Mouse (Mus musculus) myocyte (in vitro differentiated cells): Measurements from ENCODE around the gene Clec10a. TPM values are rescaled to one million over a fixed set of nuclear protein-coding genes. Genes with fewer than 3 reads are reported as not detected.

ENCODE experiments used
- H3K27me3 ChIP-seq: one replicate; pipeline ENCODE4 v1.6.1; 2011; ENCODE audit not compliant: control insufficient read depth, insufficient read depth, insufficient read length
- H3K36me3 ChIP-seq: one replicate; pipeline ENCODE4 v1.6.1; 2011; ENCODE audit not compliant: control insufficient read depth, insufficient read depth
- H3K4me2 ChIP-seq: one replicate; pipeline ENCODE4 v1.6.1; 2011; ENCODE audit warnings: low read depth, control low read depth
- H3K4me3 ChIP-seq: one replicate; pipeline ENCODE4 v1.5.1; 2011; ENCODE audit warnings: mild to moderate bottlenecking, control low read depth, moderate library complexity
- H3K79me2 ChIP-seq: one replicate; pipeline ENCODE4 v1.6.1; 2011; ENCODE audit not compliant: control insufficient read depth, insufficient read depth
- H3ac ChIP-seq: one replicate; pipeline ENCODE4 v1.6.1; 2011; ENCODE audit not compliant: control insufficient read depth, insufficient read length
- CEBPB ChIP-seq: IDR thresholded peaks from 2 replicates; pipeline ENCODE4 v1.6.1; 2011; ENCODE audit warnings: mild to moderate bottlenecking, moderate library complexity; ENCODE audit not compliant: poor library complexity, insufficient read depth, severe bottlenecking
- E2F4 ChIP-seq: IDR thresholded peaks from one replicate; pipeline ENCODE4 v1.6.1; 2011; ENCODE audit warnings: mild to moderate bottlenecking, control low read depth, moderate library complexity; ENCODE audit not compliant: insufficient read depth
- MAX ChIP-seq: IDR thresholded peaks from one replicate; pipeline ENCODE4 v1.6.1; 2011; ENCODE audit warnings: low read depth, mild to moderate bottlenecking, control low read depth
- MYOD1 ChIP-seq, 3 experiments: IDR thresholded peaks; one replicate each; pipeline ENCODE4 v1.6.1; 2011; ENCODE audit warnings: control low read depth in 2 of 3, low read depth in 2 of 3, mild to moderate bottlenecking in 2 of 3, moderate library complexity in 1 of 3; ENCODE audit not compliant: insufficient read length in 2 of 3, control insufficient read depth in 1 of 3
- MYOG ChIP-seq, 3 experiments: IDR thresholded peaks; one replicate each; pipeline ENCODE4 v1.6.1; 2011; ENCODE audit warnings: control low read depth in 2 of 3, low read depth in 2 of 3, mild to moderate bottlenecking in 2 of 3; ENCODE audit not compliant: insufficient read length in 2 of 3, control insufficient read depth in 1 of 3, insufficient read depth in 1 of 3
- POLR2A ChIP-seq: IDR thresholded peaks from one replicate; pipeline ENCODE4 v1.6.1; 2011; ENCODE audit warnings: low read depth, mild to moderate bottlenecking, control low read depth, moderate library complexity; ENCODE audit not compliant: insufficient read length
- POLR2AphosphoS2 ChIP-seq: IDR thresholded peaks from one replicate; pipeline ENCODE4 v1.6.1; 2011; ENCODE audit warnings: low read depth, control low read depth; ENCODE audit not compliant: insufficient read length
- REST ChIP-seq: IDR thresholded peaks from one replicate; pipeline ENCODE4 v1.6.1; 2011; ENCODE audit warnings: mild to moderate bottlenecking, control low read depth, moderate library complexity; ENCODE audit not compliant: insufficient read depth, insufficient read length
- SRF ChIP-seq: IDR thresholded peaks from one replicate; pipeline ENCODE4 v1.6.1; 2011; ENCODE audit warnings: low read depth; ENCODE audit not compliant: control insufficient read depth, insufficient read length
- TCF12 ChIP-seq: IDR thresholded peaks from one replicate; pipeline ENCODE4 v1.6.1; 2011; ENCODE audit warnings: mild to moderate bottlenecking, control low read depth; ENCODE audit not compliant: poor library complexity, insufficient read depth, severe bottlenecking
- TCF3 ChIP-seq: IDR thresholded peaks from one replicate; pipeline ENCODE4 v1.6.1; 2011; ENCODE audit warnings: low read depth, control low read depth; ENCODE audit not compliant: insufficient read length
- USF1 ChIP-seq: IDR thresholded peaks from one replicate; pipeline ENCODE4 v1.6.1; 2011; ENCODE audit warnings: low read depth, mild to moderate bottlenecking, control low read depth, moderate library complexity
- polyA plus RNA-seq: library from polyadenylated mRNA; unstranded; fragments of >200 nt; fragmentation: generic; extraction: Trizol; gene quantifications from one replicate; pipeline ENCODE4 v1.2.1, GENCODE M21; 2012; ENCODE audit warnings: missing spikeins

Clec10a gene
- polyA plus RNA-seq, 1 experiment: 0.13 TPM

- Histone ChIP-seq H3K4me3 (peak overlapping the region; percentile 30), H3K27me3 (no peaks in the 10 kb centered on the region)
- TF ChIP-seq MYOG (IDR thresholded peaks at IDR 0.05; ENCODE audit: control insufficient read depth in 1 of 3, insufficient read depth in 1 of 3, insufficient read length in 2 of 3, low read depth in 2 of 3): no peak
- TF ChIP-seq TCF12: no peak
- TF ChIP-seq REST: no peak
Observed at GRCm38 (mm10) chr11:70213736-70214135, 57.7 kb downstream of the Clec10a start.

DNA sequence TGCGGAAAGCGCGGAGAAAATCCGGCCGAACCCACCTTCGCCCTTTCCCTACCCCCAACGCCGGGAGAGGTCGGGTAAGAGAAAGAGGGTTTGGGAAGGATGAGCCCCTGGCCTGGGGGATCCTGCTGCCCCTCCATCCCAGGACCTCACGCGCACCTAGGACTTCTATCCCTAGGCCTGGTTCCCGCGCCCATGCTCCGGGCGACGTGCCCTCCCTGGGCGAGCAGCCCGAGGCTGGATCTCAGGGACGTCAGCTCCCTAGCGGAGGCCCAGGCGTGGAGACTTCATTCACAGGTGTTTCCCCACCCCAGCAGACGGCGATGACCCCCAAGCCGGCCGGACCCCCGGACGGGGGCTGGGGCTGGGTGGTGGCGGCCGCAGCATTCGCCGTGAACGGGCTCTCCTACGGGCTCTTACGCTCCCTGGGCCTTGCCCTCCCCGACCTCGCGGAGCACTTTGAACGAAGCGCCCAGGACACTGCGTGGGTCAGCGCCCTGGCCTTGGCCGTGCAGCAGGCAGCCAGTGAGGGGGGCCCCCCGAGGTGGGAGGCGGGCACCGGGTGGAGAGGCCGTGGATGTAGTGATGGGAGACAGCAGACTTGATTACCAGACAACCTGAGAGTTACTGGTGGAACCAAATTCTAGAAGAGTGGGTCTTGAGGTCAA is 58.3 kb downstream of the Clec10a start:
- H3ac ChIP-seq: peak overlapping the region; percentile 6
- peak overlapping the region; percentile 30 for H3K4me3 ChIP-seq
- H3K4me2 ChIP-seq: peak overlapping the region; percentile 92
- TF ChIP-seq POLR2AphosphoS2 (no peak), TCF12 (no peak), POLR2A (peak; percentile 12)
- no peaks in the 10 kb centered on the region for H3K36me3 ChIP-seq
- H3K79me2 ChIP-seq: no peaks in the 10 kb centered on the region
- no peaks in the 10 kb centered on the region for H3K27me3 ChIP-seq

More at GRCm38 (mm10) chr11:70213736-70214135, 57.7 kb downstream of the Clec10a start:
- no peaks in the 10 kb centered on the region for H3K79me2 ChIP-seq
- H3ac ChIP-seq: peak overlapping the region; percentile 6
- H3K4me2 ChIP-seq: peak overlapping the region; percentile 92
- no peaks in the 10 kb centered on the region for H3K36me3 ChIP-seq

GRCm38 (mm10) chr11:70214856-70215209 is 58.8 kb downstream of the Clec10a start:
- H3K79me2 ChIP-seq: no peaks in the 10 kb centered on the region
- H3K4me2 ChIP-seq: peak overlapping the region; percentile 92
- peak overlapping the region; percentile 30 for H3K4me3 ChIP-seq
- no peaks in the 10 kb centered on the region for H3K36me3 ChIP-seq
- peak overlapping the region; percentile 6 for H3ac ChIP-seq
- H3K27me3 ChIP-seq: no peaks in the 10 kb centered on the region
- TF ChIP-seq MYOG (IDR thresholded peaks at IDR 0.05; ENCODE audit: control insufficient read depth in 1 of 3, insufficient read depth in 1 of 3, insufficient read length in 2 of 3, low read depth in 2 of 3): no peak
- TF ChIP-seq MAX: no peak
- TF ChIP-seq TCF12: no peak
- TF ChIP-seq TCF3: no peak

DNA sequence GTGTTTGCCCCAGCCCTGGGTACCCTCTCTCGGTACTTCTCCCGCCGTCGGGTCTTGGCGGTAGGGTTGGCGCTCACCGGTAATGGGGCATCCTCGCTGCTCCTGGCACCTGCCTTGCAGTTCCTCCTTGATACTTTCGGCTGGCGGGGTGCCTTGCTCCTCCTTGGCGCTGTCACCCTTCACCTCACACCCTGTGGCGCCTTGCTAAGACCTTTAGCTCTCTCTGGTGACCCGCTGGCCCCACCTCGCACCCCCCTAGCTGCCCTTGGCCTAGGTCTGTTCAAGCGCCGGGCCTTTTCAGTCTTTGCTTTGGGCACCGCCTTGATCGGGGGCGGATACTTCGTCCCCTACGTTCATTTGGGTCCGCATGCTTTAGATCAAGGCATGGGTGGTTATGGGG is 59.3 kb downstream of the Clec10a start:
- peak overlapping the region; percentile 30 for H3K4me3 ChIP-seq
- TF ChIP-seq E2F4: no peak
- peak; percentile 54 for TF ChIP-seq POLR2AphosphoS2
- no peaks in the 10 kb centered on the region for H3K79me2 ChIP-seq
- H3K36me3 ChIP-seq: no peaks in the 10 kb centered on the region
- peak overlapping the region; percentile 92 for H3K4me2 ChIP-seq
- no peaks in the 10 kb centered on the region for H3K27me3 ChIP-seq
- H3ac ChIP-seq: no peak overlapping the region

DNA sequence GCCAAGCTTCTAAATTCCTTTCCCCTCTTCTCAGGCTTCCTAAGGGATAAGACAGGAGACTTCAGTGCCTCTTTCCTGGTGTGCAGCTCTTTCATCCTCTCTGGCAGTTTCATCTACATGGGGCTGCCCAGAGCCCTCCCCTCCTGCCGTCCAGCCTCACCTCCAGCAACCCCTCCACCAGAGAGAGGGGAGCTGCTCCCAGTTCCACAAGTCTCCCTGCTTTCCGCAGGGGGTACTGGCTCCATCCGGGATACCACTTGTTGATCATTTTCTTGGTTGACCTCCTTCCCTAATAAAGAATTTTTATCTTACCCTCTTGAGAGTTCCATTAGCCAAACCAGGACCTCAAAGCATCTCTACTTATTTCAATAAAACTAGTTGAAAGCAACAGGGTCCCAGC is 60.1 kb downstream of the Clec10a start:
- Histone ChIP-seq H3K79me2 (no peaks in the 10 kb centered on the region), H3ac (no peak overlapping the region), H3K4me2 (no peak overlapping the region), H3K27me3 (no peaks in the 10 kb centered on the region), H3K4me3 (peak overlapping the region; percentile 30), H3K36me3 (no peaks in the 10 kb centered on the region)
- TF ChIP-seq E2F4 (no peak), TCF3 (no peak), POLR2A (no peak), SRF (no peak), MYOD1 (IDR thresholded peaks at IDR 0.05; ENCODE audit: control insufficient read depth in 1 of 3, insufficient read length in 2 of 3, low read depth in 2 of 3) (no peak), MAX (no peak), REST (no peak), TCF12 (no peak), CEBPB (no peak)

DNA sequence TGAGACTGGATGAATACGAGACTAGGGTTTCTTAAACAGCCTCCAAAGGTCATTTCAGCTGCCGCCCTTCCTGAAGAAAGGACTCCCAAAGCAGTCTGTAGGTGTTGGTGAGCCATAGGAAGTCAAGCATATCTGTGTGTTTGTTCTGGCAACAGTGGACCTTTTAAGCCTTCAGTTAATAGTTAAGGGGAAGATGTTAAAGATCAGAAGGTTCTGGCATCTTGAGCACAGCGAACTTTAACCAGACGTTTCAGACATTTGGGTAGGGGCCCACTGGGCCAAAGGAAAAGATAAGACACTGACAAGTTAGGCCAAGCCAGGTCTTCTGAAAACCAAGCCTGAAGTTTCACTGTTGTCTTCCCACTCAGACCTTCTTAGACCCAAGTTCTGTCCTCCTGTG is 62.0 kb downstream of the Clec10a start:
- no peak overlapping the region for H3K4me2 ChIP-seq
- H3K4me3 ChIP-seq: no peak overlapping the region
- TF ChIP-seq USF1: no peak
- no peak for TF ChIP-seq REST
- TF ChIP-seq CEBPB: no peak
- no peaks in the 10 kb centered on the region for H3K79me2 ChIP-seq
- no peaks in the 10 kb centered on the region for H3K27me3 ChIP-seq
- H3K36me3 ChIP-seq: no peaks in the 10 kb centered on the region
- no peak overlapping the region for H3ac ChIP-seq
